Mouse (Mus musculus): ENCODE data around the gene Lgals1.
"Not testable (repeated sequence)": the region's sequence is repeated elsewhere in the genome, so short reads cannot be mapped to it uniquely, and the experiment has no call there.

The Lgals1 gene

GRCm38 (mm10) chr15:78926021-78926919, at the start of gene Lgals1:
Lgals1 (plus strand) TSS chr15:78926725.
- peak; percentile 73 for DNase-seq

GRCm38 (mm10) chr15:78876991-78877809, 49.3 kb upstream of the Lgals1 start, which contains the start of gene Gga1:
Gga1 (plus strand) TSS chr15:78877190.
- DNase-seq = peak; percentile 99

- DNase-seq = no peak
These were observed 48.6 kb upstream of the Lgals1 start for GRCm38 (mm10) chr15:78877810-78878390.

GRCm38 (mm10) chr15:78878792-78879516, 47.6 kb upstream of the Lgals1 start:
- not testable (repeated sequence) for DNase-seq

GRCm38 (mm10) chr15:78880432-78880831, 46.1 kb upstream of the Lgals1 start:
- DNase-seq = no peak

GRCm38 (mm10) chr15:78881828-78882227, 44.7 kb upstream of the Lgals1 start:
- no peak for DNase-seq

GRCm38 (mm10) chr15:78889401-78889853, 37.1 kb upstream of the Lgals1 start:
- DNase-seq = no peak

GRCm38 (mm10) chr15:78892440-78892839, 34.1 kb upstream of the Lgals1 start:
- no peak for DNase-seq

- DNase-seq = no peak
These were observed 31.8 kb upstream of the Lgals1 start for GRCm38 (mm10) chr15:78894726-78895125.

- DNase-seq = no peak
These were observed 30.8 kb upstream of the Lgals1 start for GRCm38 (mm10) chr15:78895741-78896140.

GRCm38 (mm10) chr15:78896149-78896548, 30.4 kb upstream of the Lgals1 start:
- DNase-seq = no peak

GRCm38 (mm10) chr15:78897488-78897887, 29.0 kb upstream of the Lgals1 start:
- no peak for DNase-seq

- DNase-seq = no peak
These were observed 28.0 kb upstream of the Lgals1 start for GRCm38 (mm10) chr15:78898507-78899001.

- DNase-seq = no peak
These were observed 27.2 kb upstream of the Lgals1 start, which contains the start of gene Gm49510 for GRCm38 (mm10) chr15:78899409-78899739. Gm49510 (plus strand) TSS chr15:78899667.

- DNase-seq = peak; percentile 74
These were observed 26.6 kb upstream of the Lgals1 start, which contains the start of gene Sh3bp1 for GRCm38 (mm10) chr15:78899740-78900584. Sh3bp1 (plus strand) TSS chr15:78899768.

- DNase-seq = no peak
These were observed 25.7 kb upstream of the Lgals1 start for GRCm38 (mm10) chr15:78900585-78901421.

GRCm38 (mm10) chr15:78901422-78901789, 25.1 kb upstream of the Lgals1 start:
- no peak for DNase-seq

- peak; percentile 86 for DNase-seq
These were observed 23.3 kb upstream of the Lgals1 start for GRCm38 (mm10) chr15:78903243-78903642.

- no peak for DNase-seq
These were observed 18.1 kb upstream of the Lgals1 start for GRCm38 (mm10) chr15:78908399-78908798.

- DNase-seq = no peak
These were observed 17.5 kb upstream of the Lgals1 start for GRCm38 (mm10) chr15:78908982-78909381.

Measured in retina, postnatal 1 day (tissue).